Mouse (Mus musculus) MEL (cell line): ENCODE data around the gene Gpr45. TPM values are rescaled to one million over a fixed set of nuclear protein-coding genes. Genes with fewer than 3 reads are reported as not detected.

ENCODE experiments used
- DNase-seq: peaks from one replicate; pipeline ENCODE4 v3.0.0; 2011; ENCODE audit warnings: low read depth, low spot score
- H3K27ac ChIP-seq: 2 replicates; pipeline ENCODE4 v1.5.1; 2012; ENCODE audit warnings: low read depth, mild to moderate bottlenecking, control low read depth, low read length, moderate library complexity; ENCODE audit not compliant: control insufficient read depth
- H3K27me3 ChIP-seq, 2 experiments: fragments of 150-350 bp in 1 of 2; sonication (generic) in 1 of 2; 2 replicates each; pipeline ENCODE4 v1.6.1; 2012; ENCODE audit warnings: low read length in 2 of 2, mild to moderate bottlenecking in 2 of 2, improper control_type of control experiment in 1 of 2, moderate library complexity in 1 of 2; ENCODE audit not compliant: insufficient read depth in 2 of 2, control insufficient read depth in 1 of 2
- H3K36me3 ChIP-seq, 2 experiments: 2 replicates each; pipeline ENCODE4 v1.6.1; 2012 to 2014; ENCODE audit warnings: low read length in 2 of 2, improper control_type of control experiment in 1 of 2, inconsistent platforms in 1 of 2, mild to moderate bottlenecking in 1 of 2; ENCODE audit not compliant: insufficient read depth in 2 of 2, control insufficient read depth in 1 of 2
- H3K4me1 ChIP-seq, 2 experiments: fragments of 150-350 bp in 1 of 2; sonication (generic) in 1 of 2; 2 replicates each; pipeline ENCODE4 v1.6.1; 2012; ENCODE audit warnings: low read length in 2 of 2, improper control_type of control experiment in 1 of 2, mild to moderate bottlenecking in 1 of 2; ENCODE audit not compliant: insufficient read depth in 2 of 2, control insufficient read depth in 1 of 2
- H3K4me3 ChIP-seq, 2 experiments: fragments of 150-350 bp in 1 of 2; sonication (generic) in 1 of 2; 2 replicates each; pipeline ENCODE4 v1.5.1; 2012; ENCODE audit warnings: low read depth in 2 of 2, low read length in 2 of 2, mild to moderate bottlenecking in 2 of 2, moderate library complexity in 2 of 2, control low read depth in 1 of 2, improper control_type of control experiment in 1 of 2; ENCODE audit not compliant: control insufficient read depth in 1 of 2, insufficient read depth in 1 of 2
- H3K79me2 ChIP-seq: 2 replicates; pipeline ENCODE4 v1.6.1; 2012; ENCODE audit warnings: mild to moderate bottlenecking, low read length, moderate library complexity; ENCODE audit not compliant: control insufficient read depth, poor library complexity, insufficient read depth
- H3K9ac ChIP-seq: 2 replicates; pipeline ENCODE4 v1.6.1; 2012; ENCODE audit warnings: low read depth, mild to moderate bottlenecking, control low read depth, low read length, moderate library complexity; ENCODE audit not compliant: control insufficient read depth, poor library complexity, severe bottlenecking
- H3K9me3 ChIP-seq: fragments of 150-350 bp; sonication (generic); replicated peaks from 2 replicates; pipeline ENCODE4 v1.6.1; 2012; ENCODE audit warnings: mild to moderate bottlenecking, low read length, improper control_type of control experiment, moderate library complexity; ENCODE audit not compliant: insufficient read depth
- CHD1 ChIP-seq: IDR thresholded peaks from 2 replicates; pipeline ENCODE4 v1.6.1; 2012; ENCODE audit warnings: low read depth, mild to moderate bottlenecking, inconsistent platforms, low read length, improper control_type of control experiment
- CTCF ChIP-seq, 3 experiments: IDR thresholded peaks in 2 of 3; conservative IDR thresholded peaks in 1 of 3; 2 replicates each; pipeline ENCODE4 v1.5.1; 2011 to 2012; ENCODE audit warnings: low read length in 3 of 3, low read depth in 2 of 3, mild to moderate bottlenecking in 2 of 3, improper control_type of control experiment in 1 of 3, inconsistent platforms in 1 of 3, mixed read lengths in 1 of 3, moderate library complexity in 1 of 3; ENCODE audit not compliant: control insufficient read depth in 1 of 3, insufficient read depth in 1 of 3, poor library complexity in 1 of 3, severe bottlenecking in 1 of 3
- E2F4 ChIP-seq: IDR thresholded peaks from 2 replicates; pipeline ENCODE4 v1.6.1; 2011; ENCODE audit warnings: low read depth, low read length, improper control_type of control experiment, borderline replicate concordance
- ELF1 ChIP-seq: IDR thresholded peaks from 2 replicates; pipeline ENCODE4 v1.6.1; 2014; ENCODE audit warnings: low read depth, mild to moderate bottlenecking, inconsistent platforms, low read length, improper control_type of control experiment, moderate library complexity
- GABPA ChIP-seq: IDR thresholded peaks from 2 replicates; pipeline ENCODE4 v1.6.1; 2012; ENCODE audit warnings: low read depth, mild to moderate bottlenecking, inconsistent platforms, low read length, improper control_type of control experiment, moderate library complexity
- GATA1 ChIP-seq: IDR thresholded peaks from 2 replicates; pipeline ENCODE4 v1.6.1; 2011; ENCODE audit warnings: low read depth, low read length, improper control_type of control experiment
- HCFC1 ChIP-seq: IDR thresholded peaks from 2 replicates; pipeline ENCODE4 v1.6.1; 2012; ENCODE audit warnings: low read depth, mild to moderate bottlenecking, inconsistent platforms, low read length, improper control_type of control experiment, moderate library complexity
- JUND ChIP-seq: IDR thresholded peaks from 2 replicates; pipeline ENCODE4 v1.6.1; 2011; ENCODE audit warnings: low read depth, mild to moderate bottlenecking, improper control_type of control experiment, low read length
- KAT2A ChIP-seq: conservative IDR thresholded peaks from 2 replicates; pipeline ENCODE4 v1.6.1; 2012; ENCODE audit warnings: low read depth, low read length, improper control_type of control experiment, inconsistent platforms
- MAFK ChIP-seq: IDR thresholded peaks from 2 replicates; pipeline ENCODE4 v1.6.1; 2011; ENCODE audit warnings: low read depth, mild to moderate bottlenecking, low read length, improper control_type of control experiment, borderline replicate concordance
- MAX ChIP-seq: IDR thresholded peaks from 2 replicates; pipeline ENCODE4 v1.6.1; 2011; ENCODE audit warnings: low read length, improper control_type of control experiment
- MAZ ChIP-seq: IDR thresholded peaks from 2 replicates; pipeline ENCODE4 v1.6.1; 2012; ENCODE audit warnings: low read depth, mild to moderate bottlenecking, inconsistent platforms, low read length, improper control_type of control experiment
- MEF2A ChIP-seq: IDR thresholded peaks from 2 replicates; pipeline ENCODE4 v1.6.1; 2014; ENCODE audit warnings: low read depth, mild to moderate bottlenecking, inconsistent platforms, low read length, improper control_type of control experiment; ENCODE audit not compliant: poor library complexity, insufficient replicate concordance, severe bottlenecking; ENCODE audit errors: extremely low read depth
- MYB ChIP-seq: IDR thresholded peaks from 2 replicates; pipeline ENCODE4 v1.6.1; 2011; ENCODE audit warnings: mild to moderate bottlenecking, low read depth, low read length, improper control_type of control experiment
- NRF1 ChIP-seq: IDR thresholded peaks from 2 replicates; pipeline ENCODE4 v1.6.1; 2014; ENCODE audit warnings: low read depth, mild to moderate bottlenecking, inconsistent platforms, low read length, improper control_type of control experiment, moderate library complexity; ENCODE audit not compliant: poor library complexity, insufficient read depth, severe bottlenecking
- POLR2AphosphoS2 ChIP-seq: IDR thresholded peaks from 2 replicates; pipeline ENCODE4 v1.6.1; 2011; ENCODE audit warnings: low read length, improper control_type of control experiment
- POLR2AphosphoS5 ChIP-seq: IDR thresholded peaks from 2 replicates; pipeline ENCODE4 v1.6.1; 2012; ENCODE audit warnings: low read depth, borderline replicate concordance, mild to moderate bottlenecking, inconsistent platforms, low read length, moderate library complexity, mixed read lengths
- RCOR1 ChIP-seq: IDR thresholded peaks from 2 replicates; pipeline ENCODE4 v1.6.1; 2012; ENCODE audit warnings: low read depth, mild to moderate bottlenecking, inconsistent platforms, low read length, improper control_type of control experiment
- SIN3A ChIP-seq: IDR thresholded peaks from 2 replicates; pipeline ENCODE4 v1.6.1; 2012; ENCODE audit warnings: low read length, improper control_type of control experiment, inconsistent platforms
- SMC3 ChIP-seq: IDR thresholded peaks from 2 replicates; pipeline ENCODE4 v1.6.1; 2011; ENCODE audit warnings: low read depth, low read length, improper control_type of control experiment
- TAL1 ChIP-seq: IDR thresholded peaks from 2 replicates; pipeline ENCODE4 v1.6.1; 2012; ENCODE audit warnings: mild to moderate bottlenecking, inconsistent platforms, low read length, moderate library complexity, mixed read lengths
- UBTF ChIP-seq: IDR thresholded peaks from 2 replicates; pipeline ENCODE4 v1.6.1; 2012; ENCODE audit warnings: low read depth, mild to moderate bottlenecking, inconsistent platforms, low read length, improper control_type of control experiment, moderate library complexity, borderline replicate concordance; ENCODE audit not compliant: insufficient read depth
- USF2 ChIP-seq, 2 experiments: IDR thresholded peaks; 2 replicates each; pipeline ENCODE4 v1.6.1; 2011 to 2012; ENCODE audit warnings: improper control_type of control experiment in 2 of 2, low read length in 2 of 2, borderline replicate concordance in 1 of 2, inconsistent platforms in 1 of 2, low read depth in 1 of 2, mild to moderate bottlenecking in 1 of 2; ENCODE audit not compliant: insufficient read depth in 1 of 2
- ZKSCAN1 ChIP-seq: IDR thresholded peaks from 2 replicates; pipeline ENCODE4 v1.6.1; 2012; ENCODE audit warnings: low read depth, mild to moderate bottlenecking, inconsistent platforms, low read length, improper control_type of control experiment, moderate library complexity
- ZMIZ1 ChIP-seq: IDR thresholded peaks from 2 replicates; pipeline ENCODE4 v1.6.1; 2012; ENCODE audit warnings: low read depth, mild to moderate bottlenecking, inconsistent platforms, low read length, improper control_type of control experiment, moderate library complexity
- polyA plus RNA-seq, 2 experiments: library from polyadenylated mRNA; stranded (reverse) in 1 of 2; unstranded in 1 of 2; fragments of >175 nt in 1 of 2; fragments of >200 nt in 1 of 2; gene quantifications; 2 replicates each; pipeline versions ENCODE4 v1.2.1 to v1.2.4; 2012; ENCODE audit warnings: low replicate concordance in 2 of 2, low read depth in 1 of 2; ENCODE audit not compliant: insufficient read length in 2 of 2, insufficient read depth in 1 of 2, missing spikeins in 1 of 2
- total RNA-seq: library from RNA; depleted of rRNA; stranded (reverse); fragments of 300-350 nt; gene quantifications from 2 replicates; pipeline ENCODE4 v1.2.3, GENCODE M21; 2012

The Gpr45 gene
- total and polyA plus RNA-seq, 3 experiments = not detected

DNA sequence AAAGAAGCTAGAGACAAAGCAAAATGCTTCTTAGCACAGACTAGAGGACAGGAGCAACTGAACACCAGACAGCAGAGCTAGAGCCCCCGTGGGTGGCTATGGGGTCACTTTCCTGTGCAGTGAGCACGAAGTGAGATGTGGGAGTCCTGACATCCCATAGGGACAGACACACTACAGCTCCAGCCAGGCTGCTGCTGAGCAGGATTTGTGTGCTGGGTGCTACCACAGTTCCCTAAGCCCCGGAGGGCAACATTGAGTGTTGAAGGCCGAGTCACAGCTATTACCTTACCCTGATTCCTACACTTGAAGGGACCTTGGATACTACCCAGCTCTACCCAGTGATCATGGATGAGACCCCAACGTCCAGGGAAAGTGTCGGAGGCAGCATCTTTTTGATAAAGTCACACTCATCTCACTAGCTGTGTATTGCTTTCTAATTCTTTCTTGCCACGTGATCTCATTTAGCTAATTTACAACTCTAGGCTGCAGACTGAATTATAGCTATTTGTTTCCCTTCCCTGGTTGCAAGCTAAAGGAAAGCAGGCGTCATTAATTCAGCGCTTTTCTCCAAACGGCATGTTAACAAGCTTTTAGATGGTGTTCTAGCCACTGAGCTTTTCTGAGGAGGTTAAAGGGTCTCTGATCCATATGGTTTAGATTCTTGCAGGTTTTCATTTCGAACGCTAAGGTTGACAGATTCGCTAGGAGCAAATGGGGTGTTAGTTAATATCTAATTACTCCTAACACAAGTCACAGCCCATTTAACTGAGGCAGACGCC is 92.7 kb downstream of the Gpr45 start:
- H3K9me3 ChIP-seq = no peaks in the 10 kb centered on the region
- H3K36me3 ChIP-seq = no peaks in the 10 kb centered on the region

GRCm38 (mm10) chr1:43046990-43047389 is 94.3 kb downstream of the Gpr45 start:
- H3K27me3 ChIP-seq = no peaks in the 10 kb centered on the region
- H3K36me3 ChIP-seq = no peaks in the 10 kb centered on the region
- no peak for DNase-seq
- no peaks in the 10 kb centered on the region for H3K9me3 ChIP-seq
- no peak overlapping the region for H3K4me3 ChIP-seq
- H3K4me1 ChIP-seq = no peaks in the 10 kb centered on the region
- no peaks in the 10 kb centered on the region for H3K79me2 ChIP-seq
- no peak overlapping the region for H3K9ac ChIP-seq
- no peak for TF ChIP-seq RCOR1
- TF ChIP-seq GABPA = no peak
- no peak for TF ChIP-seq MYB
- TF ChIP-seq JUND = no peak
- TF ChIP-seq SIN3A = no peak
- TF ChIP-seq USF2 (IDR thresholded peaks at IDR 0.05; ENCODE audit: borderline replicate concordance in 1 of 2, insufficient read depth in 1 of 2, low read depth in 1 of 2, low read length in 2 of 2) = no peak
- TF ChIP-seq TAL1 = no peak
- no peak for TF ChIP-seq NRF1
- no peak for TF ChIP-seq CHD1
- no peak for TF ChIP-seq ELF1
- TF ChIP-seq, all 39 proteins: peak for 0
- H3K27ac ChIP-seq = no peak overlapping the region

More for the DNA sequence above, 92.7 kb downstream of the Gpr45 start:
- no peaks in the 10 kb centered on the region for H3K79me2 ChIP-seq
- DNase-seq = no peak
- no peaks in the 10 kb centered on the region for H3K27me3 ChIP-seq
- no peak overlapping the region for H3K4me3 ChIP-seq
- TF ChIP-seq MAFK = no peak
- TF ChIP-seq SIN3A = no peak
- TF ChIP-seq UBTF = no peak
- no peak for TF ChIP-seq RCOR1
- no peaks in the 10 kb centered on the region for H3K4me1 ChIP-seq
- no peak overlapping the region for H3K27ac ChIP-seq
- no peak overlapping the region for H3K9ac ChIP-seq

GRCm38 (mm10) chr1:43047811-43048210 is 95.1 kb downstream of the Gpr45 start:
- Histone ChIP-seq H3K79me2 (no peaks in the 10 kb centered on the region), H3K36me3 (no peaks in the 10 kb centered on the region), H3K27ac (no peak overlapping the region), H3K9ac (no peak overlapping the region), H3K9me3 (no peaks in the 10 kb centered on the region), H3K27me3 (no peaks in the 10 kb centered on the region), H3K4me1 (no peaks in the 10 kb centered on the region), H3K4me3 (no peak overlapping the region)
- DNase-seq = no peak
- no peak for TF ChIP-seq E2F4
- no peak for TF ChIP-seq SMC3
- TF ChIP-seq KAT2A = no peak
- no peak for TF ChIP-seq MEF2A
- TF ChIP-seq MAX = no peak
- TF ChIP-seq MYB = no peak
- no peak for TF ChIP-seq HCFC1
- no peak for TF ChIP-seq POLR2AphosphoS5
- TF ChIP-seq ZKSCAN1 = no peak
- no peak for TF ChIP-seq MAZ
- TF ChIP-seq NRF1 = no peak
- no peak for TF ChIP-seq GATA1
- no peak for TF ChIP-seq CTCF (IDR thresholded peaks at IDR 0.05 in 2 of 3, conservative IDR thresholded peaks at IDR 0.05 in 1 of 3; ENCODE audit: control insufficient read depth in 1 of 3, insufficient read depth in 1 of 3, low read depth in 2 of 3, low read length in 3 of 3, poor library complexity in 1 of 3, severe bottlenecking in 1 of 3)
- TF ChIP-seq SIN3A = no peak
- TF ChIP-seq ZMIZ1 = no peak
- no peak for TF ChIP-seq POLR2AphosphoS2
